Mouse (Mus musculus): ENCODE measurements at regions not wholly inside any gene's neighbourhood (a gene's known extent, or its start where the extent isn't known, plus 50 kb on each side); places are given as distances from the start of the nearest gene placed in this dataset.
"Not testable (repeated sequence)": the region's sequence is repeated elsewhere in the genome, so short reads cannot be mapped to it uniquely, and the experiment has no call there.

GRCm38 (mm10) chr4:6600766-6601367 is 1638.0 kb downstream of the Car8 start:
- WGBS, result 80% methylated on average over 7 of the region's 7 CpGs
- Histone ChIP-seq H3K27ac (no peak overlapping the region), H3K4me1 (no peaks in the 10 kb centered on the region), H3K4me3 (no peak overlapping the region), H3K27me3 (ENCODE audit: poor library complexity, severe bottlenecking) (no peaks in the 10 kb centered on the region), H3K36me3 (replicated peaks) (no peaks in the 10 kb centered on the region), H3K9me3 (no peaks in the 10 kb centered on the region)
- DNase-seq (ENCODE audit: extremely low spot score, low spot score), result no peak

- no peaks in the 10 kb centered on the region for H3K4me1 ChIP-seq
- DNase-seq (ENCODE audit: extremely low spot score, low spot score), result no peak
- H3K9me3 ChIP-seq, result no peaks in the 10 kb centered on the region
- no peak overlapping the region for H3K4me3 ChIP-seq
- WGBS, result 78% methylated on average over 1 of the region's 1 CpGs
- H3K36me3 ChIP-seq (replicated peaks), result no peaks in the 10 kb centered on the region
- no peaks in the 10 kb centered on the region for H3K27me3 ChIP-seq (ENCODE audit: poor library complexity, severe bottlenecking)
- no peak overlapping the region for H3K27ac ChIP-seq
These were observed 1642.5 kb downstream of the Car8 start for GRCm38 (mm10) chr4:6596321-6596720.

DNA sequence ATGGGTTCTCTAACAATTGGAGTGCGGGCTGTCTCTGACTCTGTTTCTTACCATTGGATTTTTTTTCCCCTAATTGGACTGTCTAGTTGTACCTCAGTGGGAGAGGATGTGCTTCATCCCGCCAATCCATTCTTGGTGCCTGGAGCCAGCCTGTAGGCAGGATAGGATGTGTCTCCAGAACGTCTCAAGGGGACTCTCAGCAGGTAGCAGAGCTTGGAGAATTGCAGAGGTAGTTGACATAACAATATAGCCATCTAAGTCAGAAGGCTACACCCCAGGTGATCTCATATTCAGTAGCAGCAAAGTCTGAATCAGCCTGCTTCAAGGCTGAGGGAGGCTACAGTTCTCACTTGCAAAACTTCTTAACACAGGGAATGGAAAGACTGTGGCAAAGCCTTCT is 1646.0 kb downstream of the Car8 start:
- WGBS, result 71% methylated on average over 3 of the region's 3 CpGs
- not testable (repeated sequence) for DNase-seq (ENCODE audit: extremely low spot score, low spot score); H3K36me3 ChIP-seq (replicated peaks); H3K4me3 ChIP-seq; H3K4me1 ChIP-seq; H3K27ac ChIP-seq; H3K27me3 ChIP-seq (ENCODE audit: poor library complexity, severe bottlenecking); H3K9me3 ChIP-seq

- DNase-seq (ENCODE audit: extremely low spot score, low spot score), result no peak
- 38% methylated on average over 11 of the region's 11 CpGs for WGBS
- Histone ChIP-seq H3K36me3 (replicated peaks) (no peaks in the 10 kb centered on the region), H3K27me3 (ENCODE audit: poor library complexity, severe bottlenecking) (no peaks in the 10 kb centered on the region), H3K4me3 (no peak overlapping the region), H3K9me3 (no peaks in the 10 kb centered on the region), H3K4me1 (no peaks in the 10 kb centered on the region), H3K27ac (no peak overlapping the region)
These were observed 1677.1 kb downstream of the Car8 start for GRCm38 (mm10) chr4:6561604-6562357.

DNA sequence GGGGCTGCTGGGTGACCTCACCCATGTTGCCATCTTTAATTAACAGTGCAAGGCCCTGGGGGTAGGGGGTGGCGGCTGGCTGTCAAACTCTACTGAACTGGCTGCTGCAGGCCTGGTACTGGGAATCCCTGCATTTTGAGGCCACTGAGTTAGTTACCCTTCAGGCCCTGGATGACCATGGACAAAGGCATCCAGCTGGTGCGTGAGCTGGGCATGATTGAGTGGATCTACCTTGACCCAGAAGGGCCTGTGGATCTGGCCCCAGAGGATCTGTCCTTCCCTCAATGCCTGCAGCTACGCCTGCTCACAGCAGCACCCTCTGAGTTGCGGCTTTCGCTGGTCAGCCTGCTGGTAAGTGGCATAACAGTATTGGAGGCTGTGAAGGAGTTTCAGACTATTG is 1699.2 kb downstream of the Car8 start:
- H3K9me3 ChIP-seq, result peaks cover 7% of the 10 kb centered on the region; the same call in 1 of the 2 replicates
- 91% methylated on average over 5 of the region's 5 CpGs for WGBS

DNA sequence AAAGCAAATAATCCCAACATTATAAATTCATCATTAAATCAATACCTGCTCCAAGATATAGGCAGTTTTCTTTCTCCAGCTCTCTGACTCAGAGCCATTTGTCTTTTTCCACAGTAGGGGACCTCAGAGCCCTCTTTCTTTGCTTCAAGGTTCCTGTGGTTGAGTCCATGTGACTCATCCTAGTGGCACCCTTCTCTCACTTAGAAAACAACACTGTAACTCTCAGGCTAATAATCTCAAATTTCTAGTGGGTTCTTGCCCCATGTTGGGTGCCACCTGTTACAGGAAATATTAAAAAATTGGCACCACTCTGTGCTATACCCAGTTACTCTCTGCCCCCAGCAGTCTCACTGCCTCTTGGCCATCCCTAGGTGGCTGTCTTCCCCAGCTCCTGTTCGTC is 1706.4 kb downstream of the Car8 start:
- no peaks in the 10 kb centered on the region for H3K4me1 ChIP-seq
- 80% methylated on average over 1 of the region's 1 CpGs for WGBS
- H3K4me3 ChIP-seq, result no peak overlapping the region
- no peak for DNase-seq (ENCODE audit: extremely low spot score, low spot score)
- H3K9me3 ChIP-seq, result no peaks in the 10 kb centered on the region
- H3K27me3 ChIP-seq (ENCODE audit: poor library complexity, severe bottlenecking), result no peaks in the 10 kb centered on the region
- H3K36me3 ChIP-seq (replicated peaks), result no peaks in the 10 kb centered on the region
- H3K27ac ChIP-seq, result no peak overlapping the region

More for the DNA sequence above, 1699.2 kb downstream of the Car8 start:
- Histone ChIP-seq H3K27me3 (ENCODE audit: poor library complexity, severe bottlenecking) (no peaks in the 10 kb centered on the region), H3K4me1 (no peaks in the 10 kb centered on the region), H3K27ac (no peak overlapping the region), H3K4me3 (no peak overlapping the region), H3K36me3 (replicated peaks) (no peaks in the 10 kb centered on the region)
- no peak for DNase-seq (ENCODE audit: extremely low spot score, low spot score)

DNA sequence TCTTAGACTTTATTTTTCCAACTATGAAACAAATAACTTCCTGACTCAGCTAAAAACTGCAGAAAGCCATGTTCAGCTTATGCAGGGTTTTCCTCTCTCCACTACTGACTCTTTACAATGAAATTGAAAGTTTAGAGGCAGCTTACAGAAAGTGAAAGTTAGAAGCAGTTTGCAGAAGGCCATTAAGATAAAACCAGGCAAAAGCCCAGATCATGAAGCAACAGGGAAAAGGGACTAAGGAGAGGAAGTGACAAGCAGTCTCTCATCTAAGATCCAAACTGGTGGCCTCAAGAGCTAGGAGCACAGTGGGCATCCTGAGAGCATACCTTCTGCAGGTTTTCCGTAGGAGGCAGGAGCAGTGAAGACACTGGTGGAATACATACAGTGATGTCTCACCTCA is 1721.2 kb downstream of the Car8 start:
- DNase-seq (ENCODE audit: extremely low spot score, low spot score), result no peak
- 91% methylated on average over 1 of the region's 1 CpGs for WGBS
- no peaks in the 10 kb centered on the region for H3K9me3 ChIP-seq

DNA sequence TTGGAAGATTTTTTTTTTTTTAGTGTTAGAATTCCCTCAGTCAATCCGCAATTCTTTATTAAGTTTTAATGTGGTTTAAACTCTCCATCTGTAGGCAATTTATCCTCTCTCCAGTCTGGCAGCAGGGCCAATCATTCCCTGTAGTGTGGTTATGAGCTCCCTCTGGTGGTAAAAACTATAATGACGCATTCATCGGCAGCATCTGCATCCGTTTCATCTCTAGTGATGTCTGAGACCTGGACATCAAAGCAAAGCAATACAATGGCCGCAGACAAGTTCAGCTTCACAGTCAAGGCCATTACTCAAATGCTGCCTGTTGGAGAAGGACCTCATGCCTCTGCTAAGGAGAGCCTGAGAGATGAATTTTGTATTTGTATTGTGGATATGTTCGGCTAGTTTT is 1721.7 kb upstream of the Impad1 start:
- Histone ChIP-seq H3K4me3 (no peak overlapping the region), H3K4me1 (peaks cover 5% of the 10 kb centered on the region; the same call in 1 of the 2 replicates), H3K27ac (no peak overlapping the region), H3K9me3 (no peaks in the 10 kb centered on the region), H3K36me3 (replicated peaks) (no peaks in the 10 kb centered on the region), H3K27me3 (ENCODE audit: poor library complexity, severe bottlenecking) (no peaks in the 10 kb centered on the region)
- 28% methylated on average over 6 of the region's 6 CpGs for WGBS
- peak; percentile 66 for DNase-seq (ENCODE audit: extremely low spot score, low spot score)

More for the DNA sequence above, 1721.2 kb downstream of the Car8 start:
- H3K4me1 ChIP-seq, result peaks cover 5% of the 10 kb centered on the region; the same call in 1 of the 2 replicates
- H3K27me3 ChIP-seq (ENCODE audit: poor library complexity, severe bottlenecking), result no peaks in the 10 kb centered on the region
- H3K27ac ChIP-seq, result no peak overlapping the region
- no peak overlapping the region for H3K4me3 ChIP-seq
- no peaks in the 10 kb centered on the region for H3K36me3 ChIP-seq (replicated peaks)

DNA sequence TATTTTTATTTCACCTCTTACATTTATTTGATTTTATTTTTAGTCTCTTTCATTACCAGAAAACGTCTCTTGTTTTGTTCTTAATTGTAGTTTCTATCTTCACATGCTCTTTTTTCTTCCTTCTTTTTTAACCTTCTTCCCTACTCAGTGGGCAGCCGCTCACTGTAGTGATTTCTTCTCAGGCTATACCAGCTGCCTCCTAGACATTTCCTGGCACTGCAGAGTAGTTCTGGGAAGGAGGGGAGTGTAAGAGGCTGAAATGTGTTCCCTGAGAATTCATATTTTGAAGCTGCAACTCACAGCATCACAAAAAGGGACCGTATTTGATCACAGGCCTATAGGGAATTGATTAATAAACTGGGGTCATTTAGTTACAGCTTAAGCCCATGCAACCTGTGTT is 1720.5 kb upstream of the Impad1 start:
- no peak overlapping the region for H3K27ac ChIP-seq
- peaks cover 5% of the 10 kb centered on the region; the same call in 1 of the 2 replicates for H3K4me1 ChIP-seq
- no peaks in the 10 kb centered on the region for H3K27me3 ChIP-seq (ENCODE audit: poor library complexity, severe bottlenecking)
- no peaks in the 10 kb centered on the region for H3K9me3 ChIP-seq
- no peak for DNase-seq (ENCODE audit: extremely low spot score, low spot score)
- no peak overlapping the region for H3K4me3 ChIP-seq
- 74% methylated on average over 3 of the region's 3 CpGs for WGBS
- H3K36me3 ChIP-seq (replicated peaks), result no peaks in the 10 kb centered on the region

DNA sequence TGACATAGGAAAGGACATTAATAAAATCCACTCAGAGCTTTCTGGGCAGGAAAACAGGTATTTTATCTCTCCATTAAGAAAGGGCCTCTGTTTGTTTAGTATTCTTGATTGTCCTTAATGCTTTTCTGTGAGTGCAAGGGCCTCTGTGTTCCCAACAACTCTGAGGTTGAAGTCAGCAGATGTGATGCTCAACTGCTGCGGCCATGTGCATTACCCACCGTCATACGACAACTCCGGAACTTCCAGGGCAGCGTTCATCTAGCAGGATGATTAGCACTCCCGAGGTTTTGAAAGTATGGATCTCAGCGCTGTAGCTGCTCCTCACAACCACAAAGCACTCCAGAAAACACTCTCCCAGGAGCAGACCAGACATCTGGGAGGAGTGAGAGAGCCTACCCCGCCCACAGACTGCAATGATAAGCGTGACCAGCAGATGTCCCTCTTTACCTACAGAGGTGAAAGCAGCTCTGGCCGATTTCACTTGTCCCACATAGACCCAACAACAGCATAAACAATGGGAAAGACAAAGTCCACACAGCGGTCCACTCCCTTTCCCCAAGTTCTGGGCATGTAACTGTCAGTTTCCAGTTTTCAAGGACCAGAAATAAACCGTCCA is 1719.7 kb upstream of the Impad1 start:
- no peaks in the 10 kb centered on the region for H3K27me3 ChIP-seq (ENCODE audit: poor library complexity, severe bottlenecking)
- peaks cover 5% of the 10 kb centered on the region; the same call in 1 of the 2 replicates for H3K4me1 ChIP-seq
- peak; percentile 73 for DNase-seq (ENCODE audit: extremely low spot score, low spot score)
- 22% methylated on average over 12 of the region's 12 CpGs for WGBS
- no peaks in the 10 kb centered on the region for H3K9me3 ChIP-seq
- H3K36me3 ChIP-seq (replicated peaks), result no peaks in the 10 kb centered on the region
- no peak overlapping the region for H3K4me3 ChIP-seq
- H3K27ac ChIP-seq, result no peak overlapping the region

DNA sequence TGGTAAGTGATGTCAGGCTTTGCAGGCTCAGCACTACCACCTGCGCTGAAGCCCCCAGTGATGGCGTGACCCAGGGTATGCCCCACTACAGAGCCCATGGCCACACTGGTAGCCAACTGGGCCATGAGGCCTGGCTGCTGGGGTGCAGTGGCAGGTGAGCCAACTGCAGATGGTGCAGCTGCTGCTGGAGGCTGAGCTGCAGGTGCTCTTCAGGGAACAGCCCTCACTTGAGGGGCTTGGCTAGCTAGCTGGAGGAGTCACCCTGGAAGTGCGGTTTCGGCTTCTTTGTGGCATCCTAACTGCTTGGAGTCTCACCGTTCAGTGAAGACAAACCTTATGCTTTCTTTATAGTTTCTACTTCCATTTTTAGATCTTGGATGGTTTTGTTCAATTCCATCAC is 1714.9 kb upstream of the Impad1 start:
- Histone ChIP-seq H3K4me1 (peaks cover 4% of the 10 kb centered on the region; the same call in 1 of the 2 replicates), H3K9me3 (peaks cover 3% of the 10 kb centered on the region; the same call in 1 of the 2 replicates), H3K27ac (no peak overlapping the region), H3K4me3 (no peak overlapping the region), H3K27me3 (ENCODE audit: poor library complexity, severe bottlenecking) (no peaks in the 10 kb centered on the region), H3K36me3 (replicated peaks) (no peaks in the 10 kb centered on the region)
- WGBS, result 93% methylated on average over 5 of the region's 5 CpGs
- no peak for DNase-seq (ENCODE audit: extremely low spot score, low spot score)
